Mouse (Mus musculus): ENCODE results near the gene Cd24a. TPM values are rescaled to one million over a fixed set of nuclear protein-coding genes. Genes with fewer than 3 reads are reported as not detected.

Cd24a gene
- polyA plus RNA-seq, 1 experiment from 2014 or later = 260 TPM

DNA sequence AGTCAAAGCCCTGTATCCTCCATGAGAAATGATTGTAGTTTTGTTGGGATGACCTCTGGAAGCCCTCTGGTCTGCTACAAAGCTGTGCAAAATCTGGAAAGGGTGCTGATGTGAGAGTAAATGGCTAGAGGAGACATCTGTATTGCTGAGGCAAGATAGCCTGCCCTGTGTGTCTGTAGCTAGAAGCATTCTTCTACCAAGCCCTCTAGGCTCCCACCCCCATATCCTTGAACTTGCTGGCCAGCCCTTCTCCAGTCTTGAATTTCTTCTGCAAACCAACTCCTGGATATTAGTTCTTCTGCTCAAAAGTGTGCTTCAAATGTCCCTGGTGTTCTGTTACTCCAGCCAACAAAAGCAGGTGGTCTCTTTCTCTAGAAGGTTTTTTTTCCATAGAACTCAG, 51.8 kb downstream of the Cd24a start:
- H3K9ac ChIP-seq = no peak overlapping the region
- no peak for ATAC-seq (ENCODE audit: insufficient number of reproducible peaks, insufficient read depth, low FRiP score, low TSS enrichment, low read depth)
- no peaks in the 10 kb centered on the region for H3K9me3 ChIP-seq
- no peaks in the 10 kb centered on the region for H3K27me3 ChIP-seq
- H3K4me3 ChIP-seq = no peak overlapping the region
- no peak overlapping the region for H3K27ac ChIP-seq
- H3K36me3 ChIP-seq = no peaks in the 10 kb centered on the region
- H3K4me2 ChIP-seq = no peak overlapping the region
- peaks cover 14% of the 10 kb centered on the region for H3K4me1 ChIP-seq

DNA sequence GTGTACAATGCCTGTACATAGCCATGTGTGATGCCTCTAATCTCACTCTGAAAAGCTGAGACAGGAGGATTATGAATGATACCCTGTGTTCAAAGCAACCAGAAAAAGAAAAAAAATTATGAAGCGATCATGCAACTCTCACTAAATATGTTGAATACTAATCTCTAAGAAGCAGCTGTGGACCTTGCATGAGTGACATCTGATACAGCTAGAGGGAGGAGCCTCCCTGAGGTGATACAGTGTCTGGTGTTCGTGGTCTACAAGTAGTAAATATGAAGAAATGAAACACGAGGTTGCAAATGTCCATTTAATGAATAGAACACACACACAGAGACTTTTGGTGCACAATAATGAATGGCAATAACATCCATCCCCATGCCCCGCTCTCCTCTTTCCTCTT, 52.5 kb downstream of the Cd24a start:
- H3K4me2 ChIP-seq = no peak overlapping the region
- WGBS = 71% methylated on average over 4 of the region's 4 CpGs
- no peak overlapping the region for H3K9ac ChIP-seq
- no peak for ATAC-seq (ENCODE audit: insufficient number of reproducible peaks, insufficient read depth, low FRiP score, low TSS enrichment, low read depth)
- H3K4me1 ChIP-seq = peaks cover 11% of the 10 kb centered on the region
- H3K36me3 ChIP-seq = no peaks in the 10 kb centered on the region
- no peaks in the 10 kb centered on the region for H3K9me3 ChIP-seq
- no peak overlapping the region for H3K27ac ChIP-seq
- H3K27me3 ChIP-seq = no peaks in the 10 kb centered on the region
- H3K4me3 ChIP-seq = no peak overlapping the region

DNA sequence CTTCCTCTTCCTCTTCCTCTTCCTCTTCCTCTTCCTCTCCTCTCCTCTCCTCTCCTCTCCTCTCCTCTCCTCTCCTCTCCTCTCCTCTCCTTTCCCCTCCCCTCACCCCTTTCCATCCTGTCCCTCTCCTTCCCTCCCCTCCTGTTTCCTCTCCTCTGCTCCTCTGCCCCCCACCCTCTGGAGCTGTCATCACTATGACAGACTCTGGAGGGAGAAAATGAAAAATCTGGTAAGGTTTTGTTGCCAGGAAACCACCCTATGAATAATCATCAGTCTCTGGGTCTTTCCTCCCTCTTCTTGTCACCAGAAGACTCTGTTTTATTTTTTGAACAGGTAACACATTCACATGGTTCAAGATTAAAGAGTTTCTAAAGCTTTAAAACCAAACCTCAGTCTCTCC, 53.0 kb downstream of the Cd24a start:
- H3K9me3 ChIP-seq = no peaks in the 10 kb centered on the region
- H3K4me3 ChIP-seq = no peak overlapping the region
- H3K4me2 ChIP-seq = no peak overlapping the region
- ATAC-seq (ENCODE audit: insufficient number of reproducible peaks, insufficient read depth, low FRiP score, low TSS enrichment, low read depth) = no peak
- H3K36me3 ChIP-seq = no peaks in the 10 kb centered on the region
- no peak overlapping the region for H3K9ac ChIP-seq
- peaks cover 11% of the 10 kb centered on the region for H3K4me1 ChIP-seq
- H3K27me3 ChIP-seq = no peaks in the 10 kb centered on the region
- no peak overlapping the region for H3K27ac ChIP-seq

DNA sequence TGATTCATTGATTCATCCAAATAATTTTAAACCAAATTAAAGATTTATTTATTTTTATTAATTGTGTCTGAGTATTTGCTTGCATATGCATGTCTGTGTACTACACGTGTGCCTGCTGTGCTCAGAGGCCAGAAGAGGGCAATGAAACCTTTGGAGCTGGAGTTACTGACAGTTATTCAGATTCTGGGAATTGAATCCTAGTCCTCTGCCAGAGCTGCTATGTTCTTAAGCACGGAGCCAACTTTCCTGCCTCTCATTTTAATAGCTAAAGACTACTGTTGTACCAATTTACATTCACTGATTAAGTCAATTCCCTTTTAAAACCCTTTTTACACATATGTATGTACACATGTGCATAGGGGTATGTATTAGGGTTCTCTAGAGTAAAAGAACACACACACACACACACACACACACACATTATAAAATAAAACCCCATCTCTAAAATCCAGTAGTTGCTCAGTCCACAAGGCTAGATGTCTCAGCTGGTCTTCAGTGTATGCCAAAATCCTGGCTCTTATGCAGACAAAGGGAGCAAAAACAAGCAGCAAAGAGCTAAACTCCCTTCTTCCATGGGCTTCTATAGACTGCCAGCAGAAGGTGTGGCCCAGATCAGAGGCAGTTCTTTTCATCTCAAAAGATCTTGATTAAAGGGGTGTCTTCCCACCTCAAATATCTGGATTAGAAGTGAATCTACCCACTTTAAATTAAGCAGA, 53.7 kb downstream of the Cd24a start:
- no peak overlapping the region for H3K4me2 ChIP-seq
- H3K27ac ChIP-seq = no peak overlapping the region
- H3K4me3 ChIP-seq = no peak overlapping the region
- WGBS = 58% methylated on average over 2 of the region's 2 CpGs
- H3K9ac ChIP-seq = no peak overlapping the region
- no peaks in the 10 kb centered on the region for H3K9me3 ChIP-seq
- H3K27me3 ChIP-seq = no peaks in the 10 kb centered on the region
- peaks cover 11% of the 10 kb centered on the region for H3K4me1 ChIP-seq
- no peak for ATAC-seq (ENCODE audit: insufficient number of reproducible peaks, insufficient read depth, low FRiP score, low TSS enrichment, low read depth)
- H3K36me3 ChIP-seq = no peaks in the 10 kb centered on the region

DNA sequence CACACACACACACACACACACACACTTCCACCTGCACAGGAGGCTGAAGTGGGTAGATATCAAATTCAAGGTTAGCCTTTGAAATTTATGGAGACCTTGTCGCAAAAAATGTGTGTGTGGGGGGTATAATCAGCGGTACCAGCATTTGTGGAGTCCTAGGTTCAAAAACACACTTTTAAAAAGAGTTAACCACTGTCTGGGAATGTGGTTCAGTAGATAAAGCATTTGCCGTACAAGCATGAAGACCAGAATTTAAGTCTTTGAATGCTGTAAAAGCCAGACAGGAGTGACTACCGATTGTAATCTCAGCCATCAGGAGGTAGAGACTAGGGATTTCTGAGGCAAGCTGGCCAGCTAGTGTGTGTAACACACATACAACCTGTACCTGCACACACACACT, 55.0 kb downstream of the Cd24a start:
- Histone ChIP-seq H3K4me2 (no peak overlapping the region), H3K9ac (no peak overlapping the region), H3K4me3 (no peak overlapping the region), H3K4me1 (peaks cover 11% of the 10 kb centered on the region), H3K36me3 (no peaks in the 10 kb centered on the region), H3K27ac (no peak overlapping the region), H3K27me3 (no peaks in the 10 kb centered on the region), H3K9me3 (no peaks in the 10 kb centered on the region)
- 80% methylated on average over 4 of the region's 4 CpGs for WGBS
- no peak for ATAC-seq (ENCODE audit: insufficient number of reproducible peaks, insufficient read depth, low FRiP score, low TSS enrichment, low read depth)

Other genes starting within 250 kb of the Cd24a start
- 4.5 and 5.4 TPM in 2 replicates for gene Bend3, start 99.5 kb upstream of the Cd24a start, polyA plus RNA-seq (2015; fragmentation: Nextera tagmentation; extraction: Ambion mirVana)
- 11.9 and 34.3 TPM in 2 replicates for gene Gm9803, start 54.2 kb upstream of the Cd24a start, polyA plus RNA-seq (2015; fragmentation: Nextera tagmentation; extraction: Ambion mirVana)
- gene 1700021F05Rik, start 37.3 kb upstream of the Cd24a start, polyA plus RNA-seq (2015; fragmentation: Nextera tagmentation; extraction: Ambion mirVana) = 66.0 and 76.1 TPM in 2 replicates